Mouse (Mus musculus) heart, adult 10 weeks (tissue): Measurements from ENCODE around the gene Cast. TPM values are rescaled to one million over a fixed set of nuclear protein-coding genes. Genes with fewer than 3 reads are reported as not detected.

Experiments used
- polyA plus RNA-seq: library from polyadenylated mRNA; stranded (reverse); fragments of 350-450 nt; fragmentation: Illumina TruSeq; extraction: RNeasy Lipid Tissue Mini Kit (QIAGEN cat#74804); gene quantifications from one replicate; pipeline ENCODE4 v1.2.3, GENCODE M21; 2014; ENCODE audit warnings: low read depth, low replicate concordance

The Cast gene
- 109 TPM for polyA plus RNA-seq

GRCm38 (mm10) chr13:74808152-74808929 is at the start of gene Cast:
TSS of gene Cast (minus strand) at chr13:74808810.

Other genes with a start within 250 kb of the Cast start
- 19.3 TPM for gene Erap1, start 169.2 kb downstream of the Cast start, polyA plus RNA-seq